ENCODE assay signal across 18 mouse cellular contexts in the genomic region with DNA sequence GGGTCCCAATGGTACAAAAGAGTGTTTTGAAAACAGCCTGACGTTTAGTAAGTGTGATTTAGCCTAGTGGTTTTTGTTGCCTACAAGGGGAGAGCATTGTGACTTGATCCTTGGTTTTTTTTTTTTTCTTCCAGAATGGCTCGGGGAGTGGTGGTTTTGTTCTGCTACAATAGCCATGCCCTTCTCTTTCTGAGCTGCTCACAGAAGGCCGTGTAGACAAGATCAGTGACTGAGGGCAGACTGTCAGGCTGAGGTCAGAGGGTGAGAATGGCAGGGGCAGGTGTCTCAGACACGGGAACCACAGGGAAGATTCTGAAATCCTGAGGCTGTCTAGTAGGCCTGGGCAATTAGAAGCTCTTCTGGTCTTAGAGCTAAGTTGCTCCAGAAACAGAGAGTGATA.
"Had no signal": no experiment of that assay in that cellular context is flagged by ENCODE, and none has a peak within 500 bp of the region (broad histone marks: within the 10 kb centered on the region; RNA-seq: fewer than 3 reads in every experiment).

No protein-coding gene starts in this region.

- H3K27ac ChIP-seq: kidney, postnatal 0 days; layer of hippocampus, adult 2 months; liver, embryonic 13.5 days; midbrain, embryonic 15.5 days; neural tube, embryonic 12.5 days; neural tube, embryonic 15.5 days; stomach, embryonic 15.5 days had no signal

- H3K36me3 ChIP-seq: liver, embryonic 13.5 days; midbrain, embryonic 15.5 days; neural tube, embryonic 12.5 days; neural tube, embryonic 15.5 days; stomach, embryonic 15.5 days had no signal

- H3K27me3 ChIP-seq: liver, embryonic 13.5 days; midbrain, embryonic 15.5 days; neural tube, embryonic 12.5 days; stomach, embryonic 15.5 days had no signal

- DNase-seq: kidney, adult 2 months; kidney, postnatal 25 days; layer of hippocampus, adult 9-11 months; liver, embryonic 13.5 days; lung, adult 2 months; lung, postnatal 14 days; lung, postnatal 4 days; retina, postnatal 1 day; right cerebral cortex, postnatal 25 days; spleen, adult 18-20 months; thymus, adult 18-20 months; thymus, postnatal 36 days had no signal

- ATAC-seq: midbrain, embryonic 15.5 days had no signal

- H3K9ac ChIP-seq: liver, embryonic 13.5 days; midbrain, embryonic 15.5 days; neural tube, embryonic 12.5 days; neural tube, embryonic 15.5 days; stomach, embryonic 15.5 days had no signal

- H3K4me2 ChIP-seq: liver, embryonic 13.5 days; midbrain, embryonic 15.5 days; neural tube, embryonic 12.5 days; neural tube, embryonic 15.5 days; stomach, embryonic 15.5 days had no signal

- H3K4me1 ChIP-seq: liver, embryonic 13.5 days; midbrain, embryonic 15.5 days; neural tube, embryonic 15.5 days; stomach, embryonic 15.5 days had no signal

- H3K4me3 ChIP-seq: layer of hippocampus, adult 2 months; liver, embryonic 13.5 days; midbrain, embryonic 15.5 days; neural tube, embryonic 12.5 days; neural tube, embryonic 15.5 days; stomach, embryonic 15.5 days had no signal

- H3K9me3 ChIP-seq: liver, embryonic 13.5 days; midbrain, embryonic 15.5 days; neural tube, embryonic 12.5 days; neural tube, embryonic 15.5 days; stomach, embryonic 15.5 days had no signal
